Mouse (Mus musculus) heart, postnatal 0 days (tissue): ENCODE measurements around the gene Tiam1. TPM values are rescaled to one million over a fixed set of nuclear protein-coding genes. Genes with fewer than 3 reads are reported as not detected.

ENCODE experiments used
- ATAC-seq: fragments of 200-750 bp; cut with Nextera tagmentation; 2 replicates; pipeline ENCODE4 v1.8.0; 2017; ENCODE audit warnings: low read depth, moderate number of reproducible peaks, moderate library complexity; ENCODE audit not compliant: insufficient read depth
- DNase-seq: peaks from one replicate; pipeline ENCODE4 v3.0.0-alpha.2; 2016; ENCODE audit warnings: low spot score
- H3K27ac ChIP-seq: fragments of 300-500 bp; sonication (generic); 2 replicates; pipeline ENCODE4 v1.5.1; 2014; ENCODE audit warnings: low read depth, mild to moderate bottlenecking
- H3K27me3 ChIP-seq: fragments of 300-500 bp; sonication (generic); 2 replicates; pipeline ENCODE4 v1.6.1; 2014; ENCODE audit warnings: low read length, mixed read lengths; ENCODE audit not compliant: control insufficient read depth, insufficient read depth
- H3K36me3 ChIP-seq: fragments of 300-500 bp; sonication (generic); replicated peaks from 2 replicates; pipeline ENCODE4 v1.6.1; 2014; ENCODE audit warnings: low read length, mixed read lengths; ENCODE audit not compliant: control insufficient read depth, insufficient read depth
- H3K4me1 ChIP-seq: fragments of 300-500 bp; sonication (generic); 2 replicates; pipeline ENCODE4 v1.6.1; 2014; ENCODE audit warnings: antibody characterized with exemption; ENCODE audit not compliant: control insufficient read depth, insufficient read depth
- H3K4me2 ChIP-seq: fragments of 300-500 bp; sonication (generic); 2 replicates; pipeline ENCODE4 v1.6.1; 2014; ENCODE audit warnings: low read depth, mild to moderate bottlenecking, low read length, moderate library complexity
- H3K4me3 ChIP-seq: fragments of 300-500 bp; sonication (generic); 2 replicates; pipeline ENCODE4 v1.5.1; 2014; ENCODE audit warnings: low read depth, low read length
- H3K9ac ChIP-seq: fragments of 300-500 bp; sonication (generic); replicated peaks from 2 replicates; pipeline ENCODE4 v1.6.1; 2014; ENCODE audit warnings: low read depth, low read length, mixed read lengths
- H3K9me3 ChIP-seq: fragments of 300-500 bp; sonication (generic); replicated peaks from 2 replicates; pipeline ENCODE4 v1.6.1; 2016; ENCODE audit warnings: low read length; ENCODE audit not compliant: control insufficient read depth
- CTCF ChIP-seq: IDR thresholded peaks from 2 replicates; pipeline ENCODE4 v1.5.1; 2016; ENCODE audit warnings: antibody characterized with exemption, control low read depth, low read depth
- EP300 ChIP-seq: IDR thresholded peaks from 2 replicates; pipeline ENCODE4 v1.6.1; 2016; ENCODE audit warnings: antibody characterized with exemption, low read depth
- WGBS: fragments of 180-500 bp; shearing (Covaris S2); extraction: QIAGEN DNeasy Blood & Tissue Kit; methylation state at CpG from one replicate; pipeline ENCODE4 v1.1.7; 2014; 5-methylcytosine and 5-hydroxymethylcytosine counted together
- polyA plus RNA-seq: library from polyadenylated mRNA; unstranded; fragments of >200 nt; fragmentation: Nextera tagmentation; extraction: Ambion mirVana; gene quantifications from 2 replicates; pipeline ENCODE4 v1.2.1, GENCODE M21; 2015
- total RNA-seq: library from RNA; depleted of rRNA; stranded (reverse); fragments of >200 nt; gene quantifications from 2 replicates; pipeline ENCODE4 v1.2.3, GENCODE M21; 2014; ENCODE audit warnings: low replicate concordance

Gene Tiam1
- total and polyA plus RNA-seq, 2 experiments from 2014 or later = 2.6 to 3.6 TPM

DNA sequence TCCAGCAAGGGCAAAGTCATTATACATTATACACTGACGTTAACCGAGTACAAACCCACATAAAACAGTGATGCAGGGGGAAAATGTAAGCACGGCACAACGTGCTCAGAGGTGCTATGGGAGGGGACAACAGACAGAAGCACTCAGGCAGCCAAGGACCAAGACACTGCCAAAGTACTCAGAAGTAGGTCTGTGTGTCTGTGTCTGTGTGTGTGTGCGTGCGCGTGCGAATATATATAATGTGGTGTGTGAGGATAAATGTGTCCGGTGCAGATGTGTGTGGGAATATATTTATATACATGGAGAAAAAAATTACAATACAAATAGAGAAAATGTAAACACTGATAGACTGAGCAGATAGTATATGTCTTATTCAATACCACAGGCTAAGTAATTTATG is 50.6 kb downstream of the Tiam1 start:
- no peaks in the 10 kb centered on the region for H3K36me3 ChIP-seq
- H3K9me3 ChIP-seq = no peaks in the 10 kb centered on the region
- H3K27me3 ChIP-seq = no peaks in the 10 kb centered on the region
- ATAC-seq (no peak), DNase-seq (no peak)
- peaks cover 10% of the 10 kb centered on the region; the same call in 1 of the 2 replicates for H3K4me1 ChIP-seq
- H3K27ac ChIP-seq = no peak overlapping the region
- 80% methylated on average over 9 of the region's 9 CpGs for WGBS
- H3K4me3 ChIP-seq = no peak overlapping the region
- TF ChIP-seq EP300 = no peak
- TF ChIP-seq CTCF = no peak
- no peak overlapping the region for H3K4me2 ChIP-seq
- H3K9ac ChIP-seq = no peak overlapping the region

DNA sequence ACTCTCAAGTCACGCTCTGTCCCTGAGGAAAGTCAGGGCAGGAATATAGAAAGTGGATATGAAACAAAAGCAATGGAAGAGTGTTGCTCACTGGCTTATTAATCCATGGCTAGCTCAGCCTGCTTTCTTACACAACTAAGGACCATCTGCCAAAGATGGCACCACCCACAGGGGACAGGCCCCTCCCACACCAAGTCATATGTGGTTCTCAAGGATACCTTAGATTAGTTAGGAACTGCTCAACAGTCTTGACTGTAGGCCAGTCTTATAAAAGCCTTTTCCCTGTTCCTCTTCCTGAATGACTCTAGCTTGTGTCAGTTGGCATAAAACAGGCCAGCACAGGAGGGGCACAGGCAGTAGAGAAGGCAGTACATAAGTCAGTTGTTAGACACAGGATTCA is 51.7 kb downstream of the Tiam1 start:
- no peak for ATAC-seq
- no peak overlapping the region for H3K9ac ChIP-seq
- no peak overlapping the region for H3K4me3 ChIP-seq
- H3K27ac ChIP-seq = no peak overlapping the region
- peaks cover 10% of the 10 kb centered on the region; the same call in 1 of the 2 replicates for H3K4me1 ChIP-seq
- H3K27me3 ChIP-seq = no peaks in the 10 kb centered on the region
- H3K36me3 ChIP-seq = no peaks in the 10 kb centered on the region
- DNase-seq = no peak
- WGBS = 74% methylated on average over 1 of the region's 1 CpGs
- no peak overlapping the region for H3K4me2 ChIP-seq
- H3K9me3 ChIP-seq = no peaks in the 10 kb centered on the region
- no peak for TF ChIP-seq EP300
- TF ChIP-seq CTCF = no peak

GRCm38 (mm10) chr16:90091112-90091720 is 52.4 kb downstream of the Tiam1 start:
- H3K27ac ChIP-seq = no peak overlapping the region
- H3K4me1 ChIP-seq = peaks cover 10% of the 10 kb centered on the region; the same call in 1 of the 2 replicates
- ATAC-seq (no peak), DNase-seq (no peak)
- no peak for TF ChIP-seq CTCF
- TF ChIP-seq EP300 = no peak
- WGBS = 31% methylated on average over 11 of the region's 11 CpGs
- H3K36me3 ChIP-seq = no peaks in the 10 kb centered on the region
- no peak overlapping the region for H3K9ac ChIP-seq
- no peak overlapping the region; the same call in 1 of the 2 replicates for H3K4me2 ChIP-seq
- H3K27me3 ChIP-seq = no peaks in the 10 kb centered on the region
- H3K9me3 ChIP-seq = no peaks in the 10 kb centered on the region
- no peak overlapping the region for H3K4me3 ChIP-seq

DNA sequence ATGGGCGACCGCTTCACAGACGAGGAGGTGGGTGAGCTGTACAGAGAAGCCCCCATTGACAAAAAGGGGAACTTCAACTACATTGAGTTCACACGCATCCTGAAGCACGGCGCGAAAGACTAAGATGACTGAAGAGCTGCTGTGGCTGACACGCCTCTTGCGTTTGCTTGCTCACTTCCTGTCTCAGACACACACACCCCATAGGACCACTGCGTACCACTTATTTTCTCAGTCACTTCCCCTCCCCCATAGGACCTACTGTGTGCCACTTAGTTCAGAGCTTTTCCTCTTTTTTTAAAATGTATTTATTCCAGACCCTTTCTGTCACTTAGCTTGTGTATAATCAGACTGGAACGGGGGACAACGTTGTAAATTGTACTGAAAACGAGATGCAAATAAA is 53.2 kb downstream of the Tiam1 start:
- TF ChIP-seq CTCF (no peak), EP300 (no peak)
- H3K4me2 ChIP-seq = no peak overlapping the region
- H3K4me1 ChIP-seq = peaks cover 10% of the 10 kb centered on the region; the same call in 1 of the 2 replicates
- no peaks in the 10 kb centered on the region for H3K36me3 ChIP-seq
- no peak overlapping the region for H3K9ac ChIP-seq
- H3K27me3 ChIP-seq = no peaks in the 10 kb centered on the region
- no peaks in the 10 kb centered on the region for H3K9me3 ChIP-seq
- no peak for ATAC-seq
- DNase-seq = no peak
- H3K27ac ChIP-seq = no peak overlapping the region
- no peak overlapping the region for H3K4me3 ChIP-seq
- WGBS = 91% methylated on average over 13 of the region's 13 CpGs

GRCm38 (mm10) chr16:90087256-90087655 is 56.3 kb downstream of the Tiam1 start:
- Histone ChIP-seq H3K4me2 (no peak overlapping the region), H3K9me3 (no peaks in the 10 kb centered on the region), H3K9ac (no peak overlapping the region), H3K4me1 (peaks cover 10% of the 10 kb centered on the region; the same call in 1 of the 2 replicates), H3K27ac (no peak overlapping the region), H3K36me3 (no peaks in the 10 kb centered on the region), H3K27me3 (no peaks in the 10 kb centered on the region), H3K4me3 (no peak overlapping the region)
- no peak for ATAC-seq
- TF ChIP-seq CTCF (no peak), EP300 (no peak)
- 82% methylated on average over 5 of the region's 5 CpGs for WGBS
- DNase-seq = no peak

GRCm38 (mm10) chr16:90086111-90086510 is 57.5 kb downstream of the Tiam1 start:
- Histone ChIP-seq H3K9me3 (no peaks in the 10 kb centered on the region), H3K4me2 (no peak overlapping the region), H3K9ac (no peak overlapping the region), H3K36me3 (no peaks in the 10 kb centered on the region), H3K4me3 (no peak overlapping the region), H3K27ac (no peak overlapping the region), H3K27me3 (no peaks in the 10 kb centered on the region), H3K4me1 (peaks cover 2% of the 10 kb centered on the region; the same call in 1 of the 2 replicates)
- ATAC-seq = no peak
- no peak for DNase-seq
- no peak for TF ChIP-seq CTCF
- TF ChIP-seq EP300 = no peak
- WGBS = 77% methylated on average over 6 of the region's 6 CpGs
